Mouse (Mus musculus): ENCODE measurements around the gene Gm17334. TPM values are rescaled to one million over a fixed set of nuclear protein-coding genes. Genes with fewer than 3 reads are reported as not detected.
"Not testable (repeated sequence)": the region's sequence is repeated elsewhere in the genome, so short reads cannot be mapped to it uniquely, and the experiment has no call there.

Gene Gm17334
- polyA plus RNA-seq, 1 experiment from 2014 or later, result not detected

DNA sequence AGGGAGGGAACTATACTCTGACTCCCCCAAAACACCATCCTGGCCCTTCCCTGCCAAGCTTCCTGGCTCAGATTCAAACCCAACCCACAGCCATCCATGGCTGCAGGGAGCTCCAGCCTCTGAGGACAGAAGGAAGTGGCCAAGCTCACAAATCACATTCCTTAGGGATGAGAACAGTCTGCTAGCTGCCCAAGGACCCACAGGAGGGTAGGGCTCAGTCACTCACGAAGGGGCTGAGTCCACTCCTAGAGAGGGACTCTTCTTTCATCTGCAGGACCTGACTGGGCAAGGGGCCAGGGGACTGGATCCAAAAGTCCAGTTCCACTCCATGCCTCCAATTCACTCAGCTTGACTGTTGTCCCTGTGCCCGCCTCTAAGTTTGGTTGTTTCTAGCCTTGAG lies 11.2 kb downstream of the Gm17334 start:
- Histone ChIP-seq H3K4me2 (replicated peaks; ENCODE audit: low read depth, low read length) (no peak overlapping the region), H3K9ac (ENCODE audit: low read depth, low read length) (no peak overlapping the region), H3K27me3 (ENCODE audit: control insufficient read depth, insufficient read depth, low read length) (no peaks in the 10 kb centered on the region), H3K27ac (ENCODE audit: low read depth, low read length) (peak overlapping the region; percentile 91), H3K9me3 (ENCODE audit: control insufficient read depth, low read length) (no peaks in the 10 kb centered on the region), H3K4me1 (ENCODE audit: control insufficient read depth, insufficient read depth, low read length) (peaks cover 42% of the 10 kb centered on the region), H3K36me3 (ENCODE audit: control insufficient read depth, insufficient read depth, low read length) (no peaks in the 10 kb centered on the region), H3K4me3 (ENCODE audit: low read length) (no peak overlapping the region)
- WGBS, result 43% methylated on average over 2 of the region's 2 CpGs
- ATAC-seq (ENCODE audit: low FRiP score, low TSS enrichment), result no peak

DNA sequence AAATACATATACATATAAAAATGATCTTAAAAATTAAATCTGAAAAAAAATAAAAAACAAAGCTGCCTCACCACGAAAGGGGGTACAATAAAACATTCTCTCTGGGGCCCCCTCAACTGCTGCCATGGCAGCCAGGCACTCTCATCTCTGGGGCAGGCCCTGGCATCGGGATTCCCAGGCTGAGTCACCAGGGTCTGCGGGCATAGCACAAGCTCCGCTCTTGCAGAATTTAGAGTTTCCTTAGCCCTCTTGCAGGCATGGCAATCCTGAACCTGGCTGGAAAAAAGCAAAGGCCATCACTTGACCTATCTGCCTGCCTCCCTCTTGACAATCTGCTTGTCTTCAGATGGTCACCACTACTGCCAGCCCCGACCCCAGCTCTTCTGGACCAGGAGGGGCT lies 11.7 kb downstream of the Gm17334 start:
- Histone ChIP-seq H3K27me3 (ENCODE audit: control insufficient read depth, insufficient read depth, low read length) (no peaks in the 10 kb centered on the region), H3K4me2 (replicated peaks; ENCODE audit: low read depth, low read length) (no peak overlapping the region), H3K27ac (ENCODE audit: low read depth, low read length) (no peak overlapping the region), H3K36me3 (ENCODE audit: control insufficient read depth, insufficient read depth, low read length) (no peaks in the 10 kb centered on the region), H3K9ac (ENCODE audit: low read depth, low read length) (no peak overlapping the region), H3K4me1 (ENCODE audit: control insufficient read depth, insufficient read depth, low read length) (peaks cover 42% of the 10 kb centered on the region), H3K9me3 (ENCODE audit: control insufficient read depth, low read length) (no peaks in the 10 kb centered on the region), H3K4me3 (ENCODE audit: low read length) (no peak overlapping the region)
- no peak for ATAC-seq (ENCODE audit: low FRiP score, low TSS enrichment)
- 73% methylated on average over 5 of the region's 5 CpGs for WGBS

DNA sequence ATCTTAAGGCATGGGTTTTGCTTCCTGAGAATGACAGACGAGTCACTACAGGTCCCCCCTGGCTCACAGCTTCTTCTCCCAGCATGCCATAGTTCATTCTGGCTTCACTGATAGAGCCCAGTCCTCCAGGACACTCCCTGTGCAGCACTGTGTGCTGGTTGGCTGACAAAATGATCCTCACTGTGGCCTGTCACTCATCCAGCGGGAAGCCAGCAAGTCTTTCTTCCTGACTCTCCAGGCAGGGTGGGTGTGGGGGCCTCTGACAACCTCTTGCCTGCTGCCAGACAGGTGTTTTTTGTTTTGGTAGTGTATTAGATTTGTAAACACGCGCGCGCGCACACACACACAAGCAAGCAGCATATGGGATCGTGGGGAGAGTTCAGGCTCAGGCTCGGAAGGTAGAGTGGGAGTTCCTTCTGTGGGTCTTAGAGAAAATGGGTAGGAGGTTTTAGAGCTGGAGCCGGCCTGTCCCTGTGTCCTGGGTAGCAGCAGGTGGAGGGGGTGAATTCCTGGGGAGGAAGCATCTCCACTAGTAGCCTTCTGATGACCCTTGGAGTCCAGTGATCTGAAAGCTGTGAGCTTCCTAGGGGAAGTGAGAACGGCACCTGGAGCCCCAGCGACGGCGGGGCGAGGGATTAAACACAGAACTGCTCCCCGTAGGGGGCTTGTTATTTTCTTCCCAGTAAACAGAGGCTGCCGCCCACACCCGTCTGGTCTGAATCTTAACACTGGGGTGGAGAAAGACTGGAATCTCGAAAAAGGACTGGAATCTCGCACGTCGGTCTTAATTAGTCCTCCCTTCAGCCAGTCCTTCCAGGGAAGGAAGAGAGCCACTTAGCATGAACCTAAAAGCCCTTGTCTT lies 13.2 kb downstream of the Gm17334 start:
- H3K27ac ChIP-seq (ENCODE audit: low read depth, low read length), result no peak overlapping the region
- WGBS, result 18% methylated on average over 22 of the region's 22 CpGs
- H3K9me3 ChIP-seq (ENCODE audit: control insufficient read depth, low read length), result no peaks in the 10 kb centered on the region
- H3K4me3 ChIP-seq (ENCODE audit: low read length), result no peak overlapping the region
- H3K27me3 ChIP-seq (ENCODE audit: control insufficient read depth, insufficient read depth, low read length), result no peaks in the 10 kb centered on the region
- H3K9ac ChIP-seq (ENCODE audit: low read depth, low read length), result no peak overlapping the region
- no peak overlapping the region for H3K4me2 ChIP-seq (replicated peaks; ENCODE audit: low read depth, low read length)
- no peaks in the 10 kb centered on the region for H3K36me3 ChIP-seq (ENCODE audit: control insufficient read depth, insufficient read depth, low read length)
- H3K4me1 ChIP-seq (ENCODE audit: control insufficient read depth, insufficient read depth, low read length), result peaks cover 42% of the 10 kb centered on the region
- ATAC-seq (ENCODE audit: low FRiP score, low TSS enrichment), result no peak

DNA sequence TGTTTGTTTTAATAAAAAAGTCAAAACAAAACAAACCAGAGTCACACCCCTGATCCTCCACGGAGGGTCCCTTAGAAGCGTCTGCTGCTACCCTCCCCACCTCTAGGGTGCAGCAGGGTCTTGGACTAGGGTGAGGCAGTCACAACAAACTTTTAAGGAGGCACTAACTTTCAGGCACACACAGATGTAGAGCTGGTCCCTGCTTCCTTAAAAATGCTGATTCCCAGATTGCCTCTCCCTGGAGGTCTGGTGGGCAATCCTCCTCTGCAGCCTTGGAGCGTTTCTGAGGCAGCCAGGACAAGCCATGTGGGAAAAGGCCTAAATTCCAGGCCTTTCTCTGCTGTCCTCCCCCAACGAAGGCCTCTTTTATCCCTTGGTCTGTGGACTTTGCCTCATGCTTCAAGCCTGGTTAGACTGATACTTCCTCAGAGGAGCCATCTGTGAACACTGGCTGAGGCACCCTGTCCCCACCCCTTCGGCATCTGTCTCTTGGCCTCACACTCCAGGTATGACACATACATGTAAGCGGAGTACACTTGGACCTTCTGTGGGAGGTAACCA lies 14.1 kb downstream of the Gm17334 start:
- no peak overlapping the region for H3K27ac ChIP-seq (ENCODE audit: low read depth, low read length)
- ATAC-seq (ENCODE audit: low FRiP score, low TSS enrichment), result no peak
- H3K4me3 ChIP-seq (ENCODE audit: low read length), result no peak overlapping the region

DNA sequence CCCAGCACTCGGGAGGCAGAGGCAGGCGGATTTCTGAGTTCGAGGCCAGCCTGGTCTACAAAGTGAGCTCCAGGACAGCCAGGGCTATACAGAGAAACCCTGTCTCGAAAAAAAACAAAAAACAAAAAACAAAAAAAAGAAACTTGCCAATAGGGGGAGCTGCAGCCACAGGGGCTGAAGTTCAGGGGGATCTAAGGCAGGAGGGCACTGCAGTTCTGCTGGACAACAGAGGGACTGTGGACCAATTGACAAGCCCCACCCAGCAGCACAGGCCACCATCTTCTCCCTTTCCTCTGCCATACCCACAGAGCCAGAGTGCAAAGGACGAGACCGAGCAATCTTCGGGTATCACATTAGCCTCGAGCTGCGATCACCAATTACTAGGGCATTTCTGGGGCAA lies 15.0 kb downstream of the Gm17334 start:
- H3K9me3 ChIP-seq (ENCODE audit: control insufficient read depth, low read length); H3K36me3 ChIP-seq (ENCODE audit: control insufficient read depth, insufficient read depth, low read length); H3K4me2 ChIP-seq (replicated peaks; ENCODE audit: low read depth, low read length); ATAC-seq (ENCODE audit: low FRiP score, low TSS enrichment); H3K27ac ChIP-seq (ENCODE audit: low read depth, low read length); H3K4me3 ChIP-seq (ENCODE audit: low read length); H3K27me3 ChIP-seq (ENCODE audit: control insufficient read depth, insufficient read depth, low read length); H3K9ac ChIP-seq (ENCODE audit: low read depth, low read length): not testable (repeated sequence)
- peaks cover 30% of the 10 kb centered on the region for H3K4me1 ChIP-seq (ENCODE audit: control insufficient read depth, insufficient read depth, low read length)
- 77% methylated on average over 8 of the region's 9 CpGs for WGBS

More for the DNA sequence above, 14.1 kb downstream of the Gm17334 start:
- Histone ChIP-seq H3K4me1 (ENCODE audit: control insufficient read depth, insufficient read depth, low read length) (peaks cover 38% of the 10 kb centered on the region), H3K4me2 (replicated peaks; ENCODE audit: low read depth, low read length) (no peak overlapping the region), H3K27me3 (ENCODE audit: control insufficient read depth, insufficient read depth, low read length) (no peaks in the 10 kb centered on the region), H3K9ac (ENCODE audit: low read depth, low read length) (no peak overlapping the region), H3K36me3 (ENCODE audit: control insufficient read depth, insufficient read depth, low read length) (no peaks in the 10 kb centered on the region), H3K9me3 (ENCODE audit: control insufficient read depth, low read length) (no peaks in the 10 kb centered on the region)
- WGBS, result 41% methylated on average over 6 of the region's 6 CpGs

DNA sequence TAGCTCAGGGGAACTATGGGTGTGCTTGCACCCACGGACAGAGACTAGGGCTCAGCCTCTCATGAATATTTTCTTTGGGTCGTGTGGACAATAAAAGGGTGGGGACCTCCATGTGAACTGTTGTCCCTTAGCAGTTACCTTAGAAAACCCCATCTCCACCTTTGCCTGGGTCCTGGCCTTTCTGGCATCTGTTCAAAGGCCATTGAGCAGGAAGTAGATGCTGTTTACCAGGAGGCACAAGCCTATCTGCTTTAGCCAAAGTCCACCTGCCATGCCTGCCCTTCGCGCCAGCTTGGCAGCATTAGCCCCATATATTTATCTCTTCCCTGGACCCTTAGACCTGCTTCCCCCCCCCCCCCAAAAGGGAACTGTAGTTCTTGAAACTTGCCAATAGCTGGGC lies 15.4 kb downstream of the Gm17334 start:
- Histone ChIP-seq H3K9ac (ENCODE audit: low read depth, low read length) (no peak overlapping the region), H3K4me2 (replicated peaks; ENCODE audit: low read depth, low read length) (no peak overlapping the region), H3K4me3 (ENCODE audit: low read length) (no peak overlapping the region), H3K4me1 (ENCODE audit: control insufficient read depth, insufficient read depth, low read length) (peaks cover 25% of the 10 kb centered on the region), H3K27ac (ENCODE audit: low read depth, low read length) (no peak overlapping the region), H3K9me3 (ENCODE audit: control insufficient read depth, low read length) (no peaks in the 10 kb centered on the region), H3K36me3 (ENCODE audit: control insufficient read depth, insufficient read depth, low read length) (no peaks in the 10 kb centered on the region), H3K27me3 (ENCODE audit: control insufficient read depth, insufficient read depth, low read length) (no peaks in the 10 kb centered on the region)
- WGBS, result 84% methylated on average over 4 of the region's 4 CpGs
- ATAC-seq (ENCODE audit: low FRiP score, low TSS enrichment), result no peak

DNA sequence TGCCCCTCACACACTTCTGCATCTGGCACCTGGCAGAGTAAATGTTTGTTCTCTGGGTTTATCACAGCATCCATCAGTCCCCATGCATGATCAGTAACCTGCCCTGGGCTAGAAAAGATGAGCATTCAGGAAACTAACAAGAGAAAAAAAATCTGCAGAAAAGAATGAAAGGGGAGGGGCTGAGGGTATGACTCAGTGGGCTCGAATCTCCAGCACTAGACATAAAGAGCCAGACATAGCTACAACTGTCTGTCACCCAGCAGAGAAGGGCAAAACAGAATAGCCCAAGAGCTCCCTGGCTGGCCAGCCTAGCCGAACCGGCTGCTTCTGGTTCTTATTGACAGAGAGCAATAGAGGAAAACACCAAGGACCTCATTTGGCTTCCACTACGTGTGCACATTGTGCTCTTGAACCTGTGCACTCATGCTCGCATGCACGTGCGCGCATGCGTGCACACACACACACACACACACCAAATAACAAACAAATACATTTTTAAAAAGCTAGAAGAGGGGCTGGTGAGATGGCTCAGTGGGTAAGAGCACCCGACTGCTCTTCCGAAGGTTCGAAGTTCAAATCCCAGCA lies 17.9 kb downstream of the Gm17334 start:
- no peak for ATAC-seq (ENCODE audit: low FRiP score, low TSS enrichment)
- no peak overlapping the region for H3K27ac ChIP-seq (ENCODE audit: low read depth, low read length)
- H3K27me3 ChIP-seq (ENCODE audit: control insufficient read depth, insufficient read depth, low read length), result no peaks in the 10 kb centered on the region
- 85% methylated on average over 12 of the region's 12 CpGs for WGBS
- no peaks in the 10 kb centered on the region for H3K36me3 ChIP-seq (ENCODE audit: control insufficient read depth, insufficient read depth, low read length)
- no peaks in the 10 kb centered on the region for H3K9me3 ChIP-seq (ENCODE audit: control insufficient read depth, low read length)
- no peak overlapping the region for H3K4me3 ChIP-seq (ENCODE audit: low read length)
- H3K4me2 ChIP-seq (replicated peaks; ENCODE audit: low read depth, low read length), result no peak overlapping the region
- H3K9ac ChIP-seq (ENCODE audit: low read depth, low read length), result no peak overlapping the region
- peaks cover 11% of the 10 kb centered on the region for H3K4me1 ChIP-seq (ENCODE audit: control insufficient read depth, insufficient read depth, low read length)

DNA sequence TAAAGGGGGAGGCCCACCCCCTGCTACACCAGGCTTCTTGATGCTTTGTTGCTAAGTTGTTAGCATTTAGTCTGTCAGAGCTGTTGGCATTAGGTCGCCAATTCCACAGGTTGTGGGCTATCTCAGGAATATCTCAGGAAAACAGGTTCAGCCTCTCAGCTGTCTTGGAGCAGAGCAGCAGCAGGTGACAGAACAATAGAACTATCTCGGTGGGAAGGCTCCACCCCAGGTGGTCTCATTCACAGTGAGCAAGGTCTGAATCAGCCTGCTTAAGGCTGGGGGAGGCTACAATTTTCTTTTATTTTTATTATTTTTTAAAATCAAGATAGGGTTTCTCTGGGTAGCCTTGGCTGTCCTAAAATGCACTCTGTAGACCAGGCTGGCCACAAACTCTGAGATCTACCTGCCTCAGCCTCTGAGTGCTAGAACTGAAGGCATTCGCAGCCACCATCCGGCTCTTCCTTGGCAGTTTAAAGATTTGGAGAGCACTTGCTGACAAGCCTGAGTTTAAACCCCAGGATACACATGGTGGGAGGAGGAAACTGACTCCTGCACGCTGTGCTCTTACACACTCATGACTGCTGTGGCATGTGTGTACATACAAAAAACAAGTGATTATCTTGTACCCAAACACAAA lies 23.2 kb downstream of the Gm17334 start:
- Histone ChIP-seq H3K4me3 (ENCODE audit: low read length) (no peak overlapping the region), H3K9ac (ENCODE audit: low read depth, low read length) (no peak overlapping the region), H3K27me3 (ENCODE audit: control insufficient read depth, insufficient read depth, low read length) (no peaks in the 10 kb centered on the region), H3K4me1 (ENCODE audit: control insufficient read depth, insufficient read depth, low read length) (no peaks in the 10 kb centered on the region), H3K27ac (ENCODE audit: low read depth, low read length) (no peak overlapping the region), H3K36me3 (ENCODE audit: control insufficient read depth, insufficient read depth, low read length) (no peaks in the 10 kb centered on the region), H3K9me3 (ENCODE audit: control insufficient read depth, low read length) (no peaks in the 10 kb centered on the region), H3K4me2 (replicated peaks; ENCODE audit: low read depth, low read length) (no peak overlapping the region)
- WGBS, result 61% methylated on average over 5 of the region's 5 CpGs
- no peak for ATAC-seq (ENCODE audit: low FRiP score, low TSS enrichment)

DNA sequence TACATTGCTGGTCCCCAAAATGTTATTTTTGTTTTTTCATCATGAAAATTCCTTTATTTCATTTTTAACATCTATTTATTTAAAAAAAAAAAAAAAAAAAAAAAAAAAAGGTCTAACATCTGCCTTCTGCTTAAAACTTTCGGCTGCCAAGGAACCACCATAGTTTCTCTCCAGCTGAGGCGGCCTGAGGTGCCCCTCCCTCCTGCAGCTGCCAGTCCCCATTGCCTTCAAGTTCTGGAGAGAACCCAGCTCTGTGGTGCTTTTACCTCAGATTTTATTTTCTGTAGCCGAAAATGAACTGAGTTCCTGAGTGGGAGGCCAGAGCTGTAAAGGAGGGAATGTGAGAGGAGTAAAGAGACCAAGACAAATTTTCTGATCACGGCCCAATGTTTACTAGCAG lies 23.7 kb downstream of the Gm17334 start:
- no peaks in the 10 kb centered on the region for H3K9me3 ChIP-seq (ENCODE audit: control insufficient read depth, low read length)
- no peak for ATAC-seq (ENCODE audit: low FRiP score, low TSS enrichment)
- WGBS, result 66% methylated on average over 4 of the region's 4 CpGs
- no peak overlapping the region for H3K27ac ChIP-seq (ENCODE audit: low read depth, low read length)
- H3K9ac ChIP-seq (ENCODE audit: low read depth, low read length), result no peak overlapping the region
- H3K4me1 ChIP-seq (ENCODE audit: control insufficient read depth, insufficient read depth, low read length), result no peaks in the 10 kb centered on the region
- H3K4me3 ChIP-seq (ENCODE audit: low read length), result no peak overlapping the region
- H3K36me3 ChIP-seq (ENCODE audit: control insufficient read depth, insufficient read depth, low read length), result no peaks in the 10 kb centered on the region
- no peak overlapping the region for H3K4me2 ChIP-seq (replicated peaks; ENCODE audit: low read depth, low read length)
- H3K27me3 ChIP-seq (ENCODE audit: control insufficient read depth, insufficient read depth, low read length), result no peaks in the 10 kb centered on the region

Measured in kidney, embryonic 14.5 days (tissue).